Mouse (Mus musculus) E14TG2a.4 (cell line): ENCODE measurements at regions not wholly inside any gene's neighbourhood (a gene's known extent, or its start where the extent isn't known, plus 50 kb on each side); places are given as distances from the start of the nearest gene placed in this dataset.

Experiments used
- CTCF ChIP-seq: conservative IDR thresholded peaks from 2 replicates; pipeline ENCODE4 v1.5.1; 2014; ENCODE audit warnings: low read length
- NANOG ChIP-seq: IDR thresholded peaks from 2 replicates; pipeline ENCODE4 v1.6.1; 2014; ENCODE audit warnings: borderline replicate concordance, low read length, mixed read lengths
- POU5F1 ChIP-seq: IDR thresholded peaks from 2 replicates; pipeline ENCODE4 v1.6.1; 2014; ENCODE audit warnings: low read length, borderline replicate concordance

GRCm38 (mm10) chr8:10914616-10915015 lies 93.6 kb downstream of the Irs2 start:
- TF ChIP-seq CTCF, result no peak
- no peak for TF ChIP-seq NANOG
- TF ChIP-seq POU5F1, result no peak
